Mouse (Mus musculus) liver, adult 2 months (tissue): Measurements from ENCODE around the gene Acap1. TPM values are rescaled to one million over a fixed set of nuclear protein-coding genes. Genes with fewer than 3 reads are reported as not detected.
"Not testable (repeated sequence)": the region's sequence is repeated elsewhere in the genome, so short reads cannot be mapped to it uniquely, and the experiment has no call there.

ENCODE experiments used
- DNase-seq: peaks from one replicate; pipeline ENCODE4 v3.0.0-alpha.2; 2011; ENCODE audit warnings: low read depth, low spot score; ENCODE audit errors: extremely low read depth
- H3K27ac ChIP-seq: fragments of 200-500 bp; replicated peaks from 2 replicates; pipeline ENCODE4 v1.5.1; 2012; ENCODE audit warnings: low read depth, mild to moderate bottlenecking, control low read depth, inconsistent platforms, low read length; ENCODE audit not compliant: insufficient read depth
- H3K27me3 ChIP-seq: fragments of 200-500 bp; 2 replicates; pipeline ENCODE4 v1.6.1; 2012; ENCODE audit warnings: mild to moderate bottlenecking, moderate library complexity, low read length, inconsistent platforms; ENCODE audit not compliant: control insufficient read depth, insufficient read depth
- H3K36me3 ChIP-seq: fragments of 200-500 bp; 2 replicates; pipeline ENCODE4 v1.6.1; 2012; ENCODE audit warnings: low read length, inconsistent platforms; ENCODE audit not compliant: control insufficient read depth, insufficient read depth
- H3K4me1 ChIP-seq: fragments of 200-500 bp; 2 replicates; pipeline ENCODE4 v1.6.1; 2011; ENCODE audit warnings: low read length; ENCODE audit not compliant: control insufficient read depth, insufficient read depth
- H3K4me3 ChIP-seq: fragments of 200-500 bp; 2 replicates; pipeline ENCODE4 v1.5.1; 2011; ENCODE audit warnings: low read depth, mild to moderate bottlenecking, control low read depth, low read length, moderate library complexity; ENCODE audit not compliant: insufficient read depth
- H3K79me2 ChIP-seq: fragments of 200-500 bp; 2 replicates; pipeline ENCODE4 v1.6.1; 2012; ENCODE audit warnings: inconsistent platforms, mild to moderate bottlenecking, low read length, moderate library complexity; ENCODE audit not compliant: control insufficient read depth, insufficient read depth
- H3K9ac ChIP-seq: fragments of 200-500 bp; 2 replicates; pipeline ENCODE4 v1.6.1; 2012; ENCODE audit warnings: low read depth, mild to moderate bottlenecking, control low read depth, inconsistent platforms, low read length
- CTCF ChIP-seq: fragments of 200-500 bp; IDR thresholded peaks from 2 replicates; pipeline ENCODE4 v1.5.1; 2011; ENCODE audit warnings: low read depth, low read length, control low read depth
- POLR2A ChIP-seq: fragments of 200-500 bp; IDR thresholded peaks from 2 replicates; pipeline ENCODE4 v1.6.1; 2011; ENCODE audit warnings: low read length, control low read depth; ENCODE audit not compliant: insufficient read depth; ENCODE audit errors: extremely low read depth
- WGBS: fragments of 180-500 bp; shearing (Covaris S2); methylation state at CpG from one replicate; pipeline ENCODE4 v1.1.7; 2018; 5-methylcytosine and 5-hydroxymethylcytosine counted together
- polyA plus RNA-seq: library from polyadenylated mRNA; depleted of rRNA; stranded (reverse); fragments of >200 nt; gene quantifications from 2 replicates; pipeline ENCODE4 v1.2.3, GENCODE M21; 2012
- total RNA-seq: library from RNA; depleted of rRNA; stranded (reverse); fragments of >200 nt; gene quantifications from 2 replicates; pipeline ENCODE4 v1.2.3, GENCODE M21; 2014

Acap1 gene
- total and polyA plus RNA-seq, 2 experiments = 1.2 to 3.3 TPM

DNA sequence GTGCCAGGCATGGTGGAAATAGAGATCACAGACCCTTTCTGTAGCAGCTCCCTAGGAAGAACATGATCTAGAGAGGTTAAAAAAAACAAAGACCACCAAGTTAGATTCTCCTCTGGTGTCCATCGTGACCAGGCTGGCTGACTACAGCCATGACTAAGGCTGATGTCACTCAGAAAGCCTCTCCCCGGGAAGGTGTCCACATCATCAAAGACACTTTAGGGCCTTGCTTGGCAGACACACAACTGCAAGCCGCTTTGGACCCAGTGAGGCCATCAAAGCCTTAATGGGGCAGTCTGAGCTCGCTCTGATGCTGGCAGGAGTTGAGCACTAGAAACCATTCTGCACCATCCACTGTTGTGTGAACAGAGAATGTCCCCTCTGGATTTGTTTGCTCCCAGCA is 22.9 kb downstream of the Acap1 start:
- Histone ChIP-seq H3K4me1 (no peaks in the 10 kb centered on the region), H3K27me3 (no peaks in the 10 kb centered on the region), H3K36me3 (no peaks in the 10 kb centered on the region), H3K9ac (no peak overlapping the region), H3K79me2 (no peaks in the 10 kb centered on the region), H3K4me3 (no peak overlapping the region), H3K27ac (no peak overlapping the region)
- DNase-seq = no peak
- no peak for TF ChIP-seq POLR2A
- no peak for TF ChIP-seq CTCF
- 85% methylated on average over 4 of the region's 4 CpGs for WGBS

DNA sequence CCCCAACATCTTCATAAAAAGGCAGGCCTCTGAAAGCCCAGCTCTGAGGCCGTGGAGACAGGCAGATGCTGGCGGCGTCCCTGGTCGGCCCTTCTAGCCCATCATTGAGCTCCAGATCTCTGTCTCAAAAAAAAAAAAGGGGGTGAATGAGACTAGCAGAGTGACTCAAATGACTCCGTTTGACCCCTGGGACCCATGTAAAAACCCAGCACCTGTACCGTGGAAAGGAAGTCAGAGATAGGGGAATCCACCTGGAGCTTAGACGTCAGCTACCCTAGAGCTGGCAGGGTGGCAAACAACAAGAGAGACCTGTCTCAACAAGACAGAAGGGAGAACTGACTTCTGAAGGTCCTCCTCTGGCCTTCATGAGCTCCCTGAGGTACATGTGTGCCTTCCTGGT is 23.5 kb downstream of the Acap1 start:
- Histone ChIP-seq H3K4me3 (no peak overlapping the region), H3K9ac (no peak overlapping the region), H3K36me3 (no peaks in the 10 kb centered on the region), H3K4me1 (no peaks in the 10 kb centered on the region), H3K27me3 (no peaks in the 10 kb centered on the region), H3K79me2 (no peaks in the 10 kb centered on the region), H3K27ac (no peak overlapping the region)
- TF ChIP-seq POLR2A = no peak
- no peak for DNase-seq
- 92% methylated on average over 7 of the region's 7 CpGs for WGBS

DNA sequence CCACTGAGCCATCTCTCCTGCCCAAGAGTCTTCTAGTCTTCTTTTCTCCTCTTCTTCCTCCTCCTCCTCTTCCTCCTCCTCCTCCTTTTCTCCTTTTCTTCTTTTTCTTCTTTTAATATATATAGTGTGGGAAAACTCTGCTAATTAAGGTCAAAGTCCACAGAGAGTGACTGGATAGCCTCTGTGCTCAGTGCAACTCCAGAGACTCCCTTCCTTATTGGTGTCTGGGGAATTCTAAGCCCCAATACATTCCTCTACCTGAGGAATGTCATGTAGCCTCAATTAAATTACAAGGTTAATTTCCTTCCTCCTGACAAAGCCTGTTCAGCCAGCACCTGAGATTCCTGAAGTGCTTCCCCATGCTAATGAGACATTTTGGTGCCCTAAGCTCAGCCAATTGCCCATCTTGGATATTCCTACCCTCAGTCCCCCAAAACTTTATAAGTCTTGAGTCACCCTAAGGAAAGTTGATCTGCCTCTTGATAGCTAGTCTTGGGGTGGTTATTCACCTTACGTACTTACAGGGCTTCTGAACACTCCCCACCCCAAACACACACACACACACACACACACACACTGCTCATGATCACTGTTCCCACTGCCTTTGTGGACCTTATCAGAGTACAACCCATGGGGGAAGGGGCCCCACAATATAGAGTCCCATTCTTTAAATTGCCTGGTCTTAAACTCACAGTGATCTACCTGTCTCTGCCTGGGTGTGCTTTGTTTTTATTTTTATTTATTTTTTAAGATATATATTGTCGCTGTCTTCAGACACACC is 24.9 kb downstream of the Acap1 start:
- no peak for DNase-seq
- Histone ChIP-seq H3K4me1 (no peaks in the 10 kb centered on the region), H3K27me3 (no peaks in the 10 kb centered on the region), H3K4me3 (no peak overlapping the region), H3K9ac (no peak overlapping the region), H3K79me2 (no peaks in the 10 kb centered on the region), H3K27ac (no peak overlapping the region), H3K36me3 (no peaks in the 10 kb centered on the region)
- no peak for TF ChIP-seq POLR2A
- no peak for TF ChIP-seq CTCF
- WGBS = 96% methylated on average over 2 of the region's 2 CpGs

DNA sequence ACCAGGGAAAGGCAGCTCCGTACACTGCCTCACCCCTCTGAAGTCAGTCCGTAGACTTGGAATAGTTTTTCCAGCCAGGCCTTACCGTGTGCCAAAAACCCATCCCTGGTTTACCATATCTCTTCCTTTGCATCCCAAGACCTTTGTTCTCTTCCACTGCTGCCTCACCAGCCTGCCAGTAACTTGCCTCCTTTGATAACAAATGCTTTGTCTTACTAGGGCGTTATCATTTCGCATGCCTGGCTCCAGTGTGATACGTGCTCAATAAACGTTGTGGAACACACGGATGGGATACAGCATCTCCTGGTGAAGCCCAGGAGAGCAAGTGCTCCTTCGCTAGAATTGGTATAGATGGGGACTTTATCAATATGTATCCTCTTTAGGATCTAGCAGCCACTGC is 28.0 kb downstream of the Acap1 start:
- no peaks in the 10 kb centered on the region for H3K27me3 ChIP-seq
- no peaks in the 10 kb centered on the region for H3K79me2 ChIP-seq
- no peak overlapping the region for H3K9ac ChIP-seq
- H3K4me1 ChIP-seq = no peaks in the 10 kb centered on the region
- no peaks in the 10 kb centered on the region for H3K36me3 ChIP-seq
- no peak overlapping the region for H3K27ac ChIP-seq
- H3K4me3 ChIP-seq = no peak overlapping the region
- WGBS = 61% methylated on average over 9 of the region's 9 CpGs
- DNase-seq = no peak
- no peak for TF ChIP-seq CTCF
- TF ChIP-seq POLR2A = no peak

DNA sequence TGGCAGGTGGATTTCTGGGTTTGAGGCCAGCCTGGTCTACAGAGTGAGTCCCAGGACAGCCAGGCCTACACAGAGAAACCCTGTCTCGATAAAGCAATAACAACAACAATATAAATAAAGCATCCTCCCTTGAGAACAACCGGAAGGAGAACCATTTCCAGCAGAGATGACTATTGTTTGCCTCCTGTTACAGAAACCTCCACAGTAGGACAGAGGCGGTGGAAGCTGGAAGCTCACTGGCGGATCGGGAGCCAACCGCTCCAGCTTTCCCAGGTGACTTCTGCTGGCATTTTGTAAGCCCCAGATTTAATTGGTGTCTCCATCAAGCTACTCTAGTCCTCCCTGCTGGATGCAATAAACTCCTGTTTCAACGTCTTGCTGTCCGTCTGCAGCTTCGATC is 29.8 kb downstream of the Acap1 start:
- Histone ChIP-seq H3K4me3 (no peak overlapping the region), H3K79me2 (no peaks in the 10 kb centered on the region), H3K4me1 (no peaks in the 10 kb centered on the region), H3K9ac (no peak overlapping the region), H3K36me3 (no peaks in the 10 kb centered on the region), H3K27me3 (no peaks in the 10 kb centered on the region), H3K27ac (no peak overlapping the region)
- WGBS = 83% methylated on average over 9 of the region's 9 CpGs
- no peak for DNase-seq
- no peak for TF ChIP-seq POLR2A
- TF ChIP-seq CTCF = no peak

DNA sequence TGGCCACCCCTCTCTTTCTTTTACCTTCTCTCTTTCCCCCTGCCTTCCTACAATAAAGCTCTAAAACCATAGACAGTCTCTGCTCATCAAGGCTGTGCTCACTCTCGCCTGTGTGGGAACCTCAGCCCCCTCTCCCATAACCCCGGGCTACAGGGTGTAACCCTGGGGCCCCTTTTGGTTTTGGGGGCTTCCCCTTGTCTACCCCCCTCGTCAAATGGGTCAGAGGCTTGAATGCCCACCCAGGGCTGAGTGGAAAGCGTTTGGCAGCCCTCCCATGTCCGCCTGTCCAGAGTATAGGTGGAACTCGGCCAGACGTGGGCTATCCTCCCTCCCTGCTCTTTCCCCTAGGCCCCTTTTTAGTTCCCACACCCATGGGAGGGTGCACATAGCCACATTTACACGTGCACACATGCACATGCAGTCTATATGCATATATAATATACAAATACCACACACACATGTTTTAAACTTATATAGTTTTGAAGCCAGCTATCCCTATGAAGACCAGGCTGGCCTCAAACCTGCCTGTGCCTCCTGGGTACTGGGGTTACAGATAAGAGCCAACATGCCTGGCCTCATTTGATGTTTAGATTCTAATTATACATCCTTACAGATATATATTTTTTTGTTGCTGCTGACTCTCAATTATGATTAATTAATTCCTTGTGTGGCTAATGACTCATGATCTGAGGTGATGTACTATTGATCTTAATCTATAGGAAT is 31.0 kb downstream of the Acap1 start:
- no peaks in the 10 kb centered on the region for H3K36me3 ChIP-seq
- H3K4me1 ChIP-seq = no peaks in the 10 kb centered on the region
- H3K27me3 ChIP-seq = no peaks in the 10 kb centered on the region
- no peak overlapping the region for H3K4me3 ChIP-seq
- WGBS = 62% methylated on average over 8 of the region's 8 CpGs
- no peak overlapping the region for H3K27ac ChIP-seq
- DNase-seq = no peak
- no peak for TF ChIP-seq POLR2A
- no peak for TF ChIP-seq CTCF
- H3K9ac ChIP-seq = no peak overlapping the region
- no peaks in the 10 kb centered on the region for H3K79me2 ChIP-seq

DNA sequence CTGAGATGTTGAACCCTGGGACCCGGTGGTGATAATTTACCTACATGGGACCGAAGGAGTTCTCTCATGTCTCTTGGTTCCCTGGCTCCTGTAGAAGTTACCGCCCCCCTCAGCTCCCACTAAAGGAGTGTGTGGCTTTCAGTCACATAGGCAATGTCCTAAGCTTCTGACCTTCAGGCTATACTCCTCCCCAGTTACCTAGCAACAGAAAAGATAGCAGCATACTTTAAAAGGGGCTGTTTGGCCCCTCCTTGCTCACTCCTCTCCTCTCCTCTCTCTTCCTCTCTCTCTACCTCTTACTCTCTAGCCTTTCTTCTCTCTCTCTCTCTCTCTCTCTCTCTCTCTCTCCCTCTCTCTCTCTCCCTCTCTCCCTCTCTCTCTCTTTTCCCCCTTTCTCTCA is 31.6 kb downstream of the Acap1 start:
- H3K27me3 ChIP-seq, H3K36me3 ChIP-seq, DNase-seq, H3K4me3 ChIP-seq, H3K79me2 ChIP-seq, H3K27ac ChIP-seq, H3K4me1 ChIP-seq, H3K9ac ChIP-seq: not testable (repeated sequence)
- WGBS = 76% methylated on average over 3 of the region's 3 CpGs
